Mouse (Mus musculus) bone marrow macrophage, adult 2 months (primary cell): ENCODE results near the gene Coq10a.

ENCODE experiments used
- CTCF ChIP-seq: IDR thresholded peaks from 2 replicates; pipeline ENCODE4 v1.5.1; 2012; ENCODE audit warnings: low read depth, mild to moderate bottlenecking, low read length, moderate library complexity
- POLR2A ChIP-seq: IDR thresholded peaks from 2 replicates; pipeline ENCODE4 v1.6.1; 2012; ENCODE audit warnings: mild to moderate bottlenecking, low read depth, low read length, borderline replicate concordance

DNA sequence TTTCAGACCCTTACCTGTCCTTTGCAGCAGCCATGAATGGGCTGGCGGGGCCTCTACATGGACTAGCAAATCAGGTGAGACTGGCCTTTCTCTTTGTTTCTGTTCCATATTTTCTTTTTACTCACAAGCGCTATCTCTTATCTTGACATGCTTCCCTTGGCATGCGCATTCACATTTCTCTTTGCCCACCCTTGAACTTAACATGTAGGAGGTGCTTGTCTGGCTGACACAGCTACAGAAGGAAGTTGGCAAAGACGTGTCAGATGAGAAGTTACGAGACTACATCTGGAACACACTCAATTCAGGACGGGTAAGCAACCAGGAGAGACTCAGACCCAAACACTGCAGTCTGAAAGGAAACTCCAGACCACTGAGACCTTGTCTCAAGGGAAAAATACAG, 9.6 kb downstream of the Coq10a start:
- TF ChIP-seq POLR2A (no peak), CTCF (no peak)
